Mouse (Mus musculus): ENCODE measurements at regions not wholly inside any gene's neighbourhood (a gene's known extent, or its start where the extent isn't known, plus 50 kb on each side); places are given as distances from the start of the nearest gene placed in this dataset.

- DNase-seq: no peak
Measured at GRCm38 (mm10) chr5:111835737-111836667, 102.3 kb downstream of the Gm26897 start.

- DNase-seq: no peak
Measured at GRCm38 (mm10) chr5:111836668-111837234, 103.0 kb downstream of the Gm26897 start.

- DNase-seq: peak; percentile 56
Measured at GRCm38 (mm10) chr5:111842461-111842860, 108.7 kb downstream of the Gm26897 start.

- no peak for DNase-seq
Measured at GRCm38 (mm10) chr5:111843622-111844239, 110.0 kb downstream of the Gm26897 start.

- DNase-seq: no peak
Measured at GRCm38 (mm10) chr5:111844528-111844927, 110.8 kb downstream of the Gm26897 start.

GRCm38 (mm10) chr5:111848917-111849316 lies 115.2 kb downstream of the Gm26897 start:
- no peak for DNase-seq

- no peak for DNase-seq
Measured at GRCm38 (mm10) chr5:111852682-111853081, 119.0 kb downstream of the Gm26897 start.

- DNase-seq: no peak
Measured at GRCm38 (mm10) chr5:111855366-111855765, 121.6 kb downstream of the Gm26897 start.

- no peak for DNase-seq
Measured at GRCm38 (mm10) chr5:111857200-111857599, 123.5 kb downstream of the Gm26897 start.

- no peak for DNase-seq
Measured at GRCm38 (mm10) chr5:111860436-111860835, 126.7 kb downstream of the Gm26897 start.

- DNase-seq: no peak
Measured at GRCm38 (mm10) chr5:111862331-111862730, 128.6 kb downstream of the Gm26897 start.

GRCm38 (mm10) chr5:111863922-111864321 lies 130.2 kb downstream of the Gm26897 start:
- DNase-seq: no peak

GRCm38 (mm10) chr5:111864606-111865005 lies 130.9 kb downstream of the Gm26897 start:
- no peak for DNase-seq

GRCm38 (mm10) chr5:111869011-111869410 lies 135.3 kb downstream of the Gm26897 start:
- no peak for DNase-seq

- DNase-seq: peak; percentile 55
Measured at GRCm38 (mm10) chr5:111877165-111877793, 143.6 kb downstream of the Gm26897 start.

GRCm38 (mm10) chr5:111879044-111879443 lies 145.3 kb downstream of the Gm26897 start:
- DNase-seq: no peak

- DNase-seq: no peak
Measured at GRCm38 (mm10) chr5:111880268-111880667, 146.5 kb downstream of the Gm26897 start.

- peak; percentile 58 for DNase-seq
Measured at GRCm38 (mm10) chr5:111881517-111881916, 147.8 kb downstream of the Gm26897 start.

- no peak for DNase-seq
Measured at GRCm38 (mm10) chr5:111887281-111887680, 153.6 kb downstream of the Gm26897 start.

GRCm38 (mm10) chr5:111890800-111891199 lies 157.1 kb downstream of the Gm26897 start:
- DNase-seq: peak; percentile 90

GRCm38 (mm10) chr5:111891261-111891693 lies 157.6 kb downstream of the Gm26897 start:
- peak; percentile 61 for DNase-seq

- DNase-seq: no peak
Measured at GRCm38 (mm10) chr5:111892956-111893355, 159.2 kb downstream of the Gm26897 start.

GRCm38 (mm10) chr5:111893905-111894311 lies 160.2 kb downstream of the Gm26897 start:
- DNase-seq: peak; percentile 88
